Mouse (Mus musculus): ENCODE data around the gene Ablim2. TPM values are rescaled to one million over a fixed set of nuclear protein-coding genes. Genes with fewer than 3 reads are reported as not detected.

Gene Ablim2
- polyA plus RNA-seq (2012; rRNA removed) = 0.03 and 0.20 TPM in 2 replicates

DNA sequence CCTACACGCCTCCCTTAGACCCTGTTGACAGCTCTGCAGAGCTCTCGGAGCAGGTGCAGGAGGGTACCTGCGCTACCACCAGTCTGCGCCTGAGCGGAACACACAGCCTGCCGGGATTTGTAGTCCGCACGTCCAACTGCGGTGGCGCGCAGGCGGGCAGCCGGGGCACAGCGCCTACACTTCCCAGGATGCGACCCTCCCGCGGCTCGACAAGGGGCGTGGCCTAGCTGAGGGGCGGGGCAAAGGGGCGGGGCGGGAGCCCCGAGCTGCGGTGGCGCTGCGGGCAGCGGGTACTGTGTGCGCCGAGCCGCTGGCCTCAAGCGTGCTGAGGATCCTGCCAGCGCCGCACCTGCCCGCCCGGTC is at the start of gene Ablim2:
TSS of gene Ablim2 (plus strand) at position 242 of the 363 bp plus-strand sequence.

DNA sequence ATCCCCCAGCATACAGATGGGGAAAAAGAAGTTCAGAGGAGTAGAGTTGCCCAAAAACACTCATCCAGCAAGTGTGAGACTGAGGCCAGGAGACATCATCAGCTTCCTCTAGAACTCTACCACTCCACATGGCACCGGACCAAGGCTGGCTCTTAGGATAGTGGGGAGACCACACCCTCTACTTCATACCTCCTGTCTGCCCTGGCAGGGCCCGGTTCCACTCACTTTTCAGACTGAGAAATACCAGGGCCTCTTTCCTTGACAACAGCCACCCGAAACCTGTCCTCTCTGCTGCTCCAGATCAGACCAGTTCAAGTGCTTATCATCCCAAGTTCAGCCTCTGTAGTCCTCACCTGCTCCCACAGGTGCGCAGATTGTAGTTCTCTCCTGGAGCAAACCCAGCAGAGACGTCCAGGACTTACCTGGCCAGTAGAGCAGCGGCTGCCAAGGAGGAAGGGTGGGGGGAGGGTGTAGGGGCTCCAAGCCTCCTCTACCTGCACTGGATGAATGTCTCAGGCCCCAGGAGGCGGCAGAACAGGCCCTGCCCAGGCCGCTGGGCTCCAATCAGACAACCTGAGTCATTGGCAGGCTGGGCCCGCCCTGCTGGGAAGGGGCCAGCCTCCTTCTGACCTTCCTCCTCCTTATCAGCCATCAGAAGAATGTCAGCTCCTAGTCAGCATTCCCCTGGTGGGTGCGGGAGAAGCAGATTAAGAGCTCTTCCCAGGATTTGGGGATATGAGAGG is 18.0 kb upstream of the Ablim2 start, which contains the start of gene Sh3tc1:
TSS of gene Sh3tc1 (minus strand) at position 452 of the 743 bp plus-strand sequence.

DNA sequence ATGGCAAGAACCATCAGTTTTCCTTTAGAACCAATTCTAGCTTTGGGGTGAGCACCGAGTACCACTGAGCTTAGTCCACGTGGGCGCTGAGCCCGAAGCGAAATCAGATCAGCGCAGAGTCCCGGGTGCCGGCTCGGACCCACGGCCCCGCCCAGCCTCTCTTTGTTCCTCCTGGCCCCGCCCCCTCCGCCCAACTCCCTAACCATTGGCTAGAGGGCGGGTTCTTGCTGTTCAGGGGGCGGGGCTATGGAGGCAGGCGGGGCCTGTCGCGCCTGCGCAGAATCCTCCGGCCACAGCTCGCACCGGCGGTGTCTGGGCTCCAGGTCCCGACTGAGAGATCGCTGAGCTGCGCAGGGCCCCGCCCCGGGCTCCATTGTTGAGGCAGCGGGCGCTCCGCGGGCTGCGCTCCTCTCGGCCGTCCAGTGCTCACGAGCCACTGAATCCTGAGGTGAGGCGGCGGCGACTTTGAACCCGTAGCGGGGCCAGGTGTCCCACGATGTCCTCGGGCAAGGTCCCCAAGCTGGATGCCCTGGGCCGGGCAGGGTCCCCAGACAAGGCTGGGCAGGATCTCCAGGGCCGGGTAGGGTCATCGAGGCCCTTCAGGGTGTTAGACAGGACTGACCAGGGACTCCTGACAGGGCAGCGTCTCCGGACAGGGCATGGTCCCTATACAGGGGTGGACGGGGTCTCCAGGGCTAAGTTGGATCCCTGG is 135.6 kb downstream of the Ablim2 start, which contains the start of gene Afap1:
TSS of gene Afap1 (plus strand) at position 227 of the 712 bp plus-strand sequence.

Other genes starting within 250 kb of the Ablim2 start
- gene Cpz, start 232.2 kb upstream of the Ablim2 start, polyA plus RNA-seq (2012; rRNA removed) = 0.74 and 0.95 TPM in 2 replicates
- gene Trmt44, start 182.8 kb upstream of the Ablim2 start, polyA plus RNA-seq (2012; rRNA removed) = 1.8 and 2.1 TPM in 2 replicates
- gene Acox3, start 174.8 kb upstream of the Ablim2 start, polyA plus RNA-seq (2012; rRNA removed) = 2.8 and 3.6 TPM in 2 replicates
- gene Htra3, start 78.1 kb upstream of the Ablim2 start, polyA plus RNA-seq (2012; rRNA removed) = 0.66 and 0.80 TPM in 2 replicates
- gene Sh3tc1, start 17.9 kb upstream of the Ablim2 start, polyA plus RNA-seq (2012; rRNA removed) = 0.74 and 0.92 TPM in 2 replicates
- gene Afap1, start 135.4 kb downstream of the Ablim2 start, polyA plus RNA-seq (2012; rRNA removed) = 0.63 and 0.76 TPM in 2 replicates

Data from liver, embryonic 14 days (tissue).